Mouse (Mus musculus) urinary bladder, adult 2 months (tissue): Measurements from ENCODE around the gene Pih1d1. TPM values are rescaled to one million over a fixed set of nuclear protein-coding genes. Genes with fewer than 3 reads are reported as not detected.

Source experiments
- DNase-seq: peaks from one replicate; pipeline ENCODE4 v3.0.0; 2022; ENCODE audit warnings: low spot score
- polyA plus RNA-seq: library from polyadenylated mRNA; depleted of rRNA; stranded (reverse); fragments of >200 nt; gene quantifications from 2 replicates; pipeline ENCODE4 v1.2.3, GENCODE M21; 2012; rRNA removed

Pih1d1 gene
- polyA plus RNA-seq, 1 experiment = 58.3 TPM

DNA sequence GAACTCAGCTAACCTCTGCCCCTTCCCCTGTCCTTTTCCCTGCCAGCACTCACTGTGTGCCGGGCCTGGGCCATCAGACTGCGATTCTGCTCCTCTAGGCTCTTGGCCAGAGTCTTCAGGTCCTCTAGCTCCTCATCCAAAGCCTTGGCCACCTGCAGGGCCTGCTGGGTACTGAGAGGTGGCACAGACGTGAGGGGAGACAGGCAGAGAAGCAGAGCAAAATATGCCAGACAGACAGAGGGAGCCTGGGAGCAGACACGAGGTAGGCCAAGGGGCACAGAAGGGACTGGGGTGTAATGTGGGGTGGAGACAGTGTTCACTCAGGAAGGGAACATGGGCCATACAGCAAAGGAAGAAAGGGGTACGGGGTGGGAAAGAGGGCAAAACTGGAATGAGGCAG is 39.3 kb downstream of the Pih1d1 start:
- DNase-seq = no peak

DNA sequence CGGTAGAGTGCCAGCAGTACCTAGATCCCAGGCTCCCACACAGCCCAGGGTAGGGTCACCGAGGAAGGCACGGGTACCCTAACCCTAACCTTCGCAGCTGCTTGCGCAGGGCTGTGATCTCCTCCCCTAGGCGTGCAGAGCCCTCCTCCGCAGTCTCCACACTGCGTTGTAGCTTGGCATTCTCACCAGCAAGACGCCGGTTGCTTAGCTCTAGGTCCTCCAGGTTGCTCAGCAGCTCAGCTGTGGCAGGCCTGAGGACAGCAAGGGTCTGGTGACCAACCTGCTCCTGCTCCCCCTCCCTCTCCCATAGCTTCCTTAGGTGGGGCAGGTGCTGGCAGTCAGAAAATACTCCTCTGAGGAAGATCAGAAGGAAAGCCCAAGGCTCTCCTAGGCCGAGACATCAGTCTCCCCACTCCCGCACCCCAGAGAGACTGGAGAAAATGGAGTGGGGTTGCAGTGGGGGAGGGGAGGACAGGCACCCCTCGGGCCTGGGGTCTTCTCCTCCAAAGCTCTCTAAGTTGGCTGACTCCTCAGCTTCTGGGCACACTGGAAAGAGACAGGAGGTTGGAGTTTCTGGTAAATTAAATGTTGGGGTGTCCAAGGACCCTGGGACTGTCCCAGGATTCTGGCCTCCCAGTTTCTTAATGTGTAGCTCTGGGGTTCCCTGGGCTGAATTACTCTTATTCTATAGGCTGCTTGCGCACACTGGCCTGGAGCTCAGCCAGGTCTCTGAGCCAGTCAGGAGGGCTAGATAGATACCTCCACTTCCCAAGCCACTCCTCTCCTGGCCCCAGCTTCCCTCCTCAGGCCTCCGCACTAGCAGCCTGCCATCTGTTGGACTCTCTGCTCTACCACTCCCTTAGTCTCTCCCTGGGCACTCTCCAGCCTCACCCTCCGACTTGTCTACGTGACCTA is 40.0 kb downstream of the Pih1d1 start:
- DNase-seq = no peak

DNA sequence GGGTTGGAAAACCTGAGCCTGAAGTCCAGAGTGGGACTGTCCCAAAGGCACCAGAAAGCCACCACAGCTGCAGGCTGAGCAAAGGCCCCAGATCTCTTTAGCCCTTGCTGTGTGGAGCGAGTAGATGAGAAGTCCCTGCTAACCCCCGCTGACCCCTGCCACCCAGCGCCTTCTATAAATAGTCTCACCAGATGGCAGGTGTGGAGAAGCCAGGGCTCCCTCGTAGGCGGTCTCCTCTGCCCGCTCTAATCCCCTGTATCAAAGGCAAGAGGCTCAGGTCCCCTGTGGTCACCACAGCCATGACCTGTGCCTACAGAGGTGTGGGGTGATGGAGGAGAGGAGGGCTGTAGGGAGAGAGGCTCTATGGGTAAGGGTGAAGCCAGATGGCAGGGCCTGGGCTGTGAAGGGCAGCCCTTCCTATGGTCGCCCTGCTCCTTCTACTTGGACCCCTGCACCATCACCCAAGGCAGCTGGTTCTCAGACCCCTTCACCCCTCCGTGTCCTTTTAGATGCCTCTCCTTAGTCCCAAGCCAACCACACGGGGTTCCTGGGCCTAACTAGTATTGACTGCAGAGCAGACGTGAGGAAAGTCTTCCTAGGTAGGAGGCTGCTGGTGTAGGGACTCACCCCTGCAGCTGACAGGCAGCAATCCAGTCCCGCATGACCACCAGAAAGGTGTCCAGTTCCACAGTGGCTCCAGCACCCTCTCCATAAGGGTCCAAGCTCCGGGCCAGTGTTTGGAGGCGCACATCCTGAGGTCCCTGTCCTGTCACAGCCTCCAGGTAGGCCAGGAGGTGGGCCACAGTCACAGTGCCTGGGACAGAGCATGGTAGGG is 41.5 kb downstream of the Pih1d1 start:
- DNase-seq = no peak

DNA sequence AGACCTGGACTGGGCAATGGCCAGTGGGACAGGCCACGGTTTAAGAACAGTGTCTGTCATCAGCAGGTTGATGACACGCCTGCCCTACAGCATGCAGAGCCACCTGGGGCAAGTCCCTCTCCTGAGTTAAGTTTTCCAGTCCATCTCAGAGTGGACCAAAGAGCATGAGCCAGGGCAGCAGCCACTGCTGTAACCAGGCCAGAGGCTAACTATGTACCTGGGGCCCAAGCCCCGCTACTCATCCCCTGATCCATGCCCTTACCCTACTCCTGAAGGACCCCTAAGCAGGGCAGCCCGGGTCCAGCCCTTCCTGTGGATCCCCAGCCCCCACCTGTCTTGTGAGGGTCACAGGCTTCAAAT is 42.1 kb downstream of the Pih1d1 start:
- no peak for DNase-seq

DNA sequence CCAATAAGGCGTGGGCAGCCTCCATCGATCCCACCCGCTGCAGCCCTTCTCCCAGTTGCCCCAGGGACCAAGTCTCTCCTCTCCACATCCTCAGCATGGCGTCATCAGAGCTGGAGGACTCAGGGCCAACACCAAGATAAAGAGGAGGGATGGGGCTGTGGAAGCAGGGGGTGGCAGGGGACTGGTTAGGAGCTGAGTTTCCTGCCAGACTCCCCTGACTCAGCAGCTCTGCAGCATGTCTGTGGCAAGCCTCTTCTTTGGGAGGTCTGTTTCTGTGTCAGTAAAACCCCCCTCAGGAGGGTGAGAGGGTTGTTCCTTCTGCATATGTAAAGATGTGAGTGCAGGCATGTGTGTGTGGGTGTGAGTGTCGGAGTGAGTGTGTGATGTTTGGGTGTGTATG is 42.9 kb downstream of the Pih1d1 start:
- no peak for DNase-seq

DNA sequence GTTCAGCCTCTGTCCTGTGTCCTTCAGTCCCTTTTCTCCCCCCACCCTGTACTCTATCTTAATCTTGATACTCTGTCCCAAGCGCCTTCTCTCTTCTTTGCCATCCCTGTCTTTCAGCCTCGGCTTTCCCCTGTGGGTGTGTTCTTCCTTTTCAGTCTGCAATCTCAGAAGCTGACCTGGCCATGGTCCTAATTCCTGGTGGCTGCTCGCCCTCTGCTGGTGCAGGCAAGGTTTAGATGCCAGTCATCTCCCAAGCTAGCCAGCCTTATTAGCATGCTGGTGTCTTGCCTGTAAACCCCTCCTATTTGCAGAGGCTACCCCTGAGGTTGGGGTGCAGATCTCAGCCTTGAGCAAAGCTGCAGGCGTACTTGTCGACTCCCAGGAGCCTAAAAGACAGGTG is 44.3 kb downstream of the Pih1d1 start:
- no peak for DNase-seq

DNA sequence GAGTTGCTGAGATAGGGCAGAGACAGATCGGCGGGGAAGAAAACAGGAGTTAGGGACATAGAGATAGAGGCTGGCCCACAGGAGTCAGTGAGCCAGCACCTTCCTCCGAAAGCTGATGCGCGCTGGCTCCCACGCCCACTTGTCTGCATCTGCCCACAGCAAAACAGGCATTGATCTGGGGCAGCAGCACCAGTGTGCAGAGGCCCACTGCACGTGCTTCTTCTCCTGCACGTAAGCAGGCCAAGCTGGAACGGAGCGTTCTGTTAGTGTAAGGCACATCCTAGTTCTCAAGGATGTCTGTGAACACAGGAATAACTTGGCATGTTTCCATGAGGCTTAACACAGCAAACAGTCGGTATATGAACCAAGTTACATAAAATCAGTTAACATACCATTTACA is 44.9 kb downstream of the Pih1d1 start:
- no peak for DNase-seq

DNA sequence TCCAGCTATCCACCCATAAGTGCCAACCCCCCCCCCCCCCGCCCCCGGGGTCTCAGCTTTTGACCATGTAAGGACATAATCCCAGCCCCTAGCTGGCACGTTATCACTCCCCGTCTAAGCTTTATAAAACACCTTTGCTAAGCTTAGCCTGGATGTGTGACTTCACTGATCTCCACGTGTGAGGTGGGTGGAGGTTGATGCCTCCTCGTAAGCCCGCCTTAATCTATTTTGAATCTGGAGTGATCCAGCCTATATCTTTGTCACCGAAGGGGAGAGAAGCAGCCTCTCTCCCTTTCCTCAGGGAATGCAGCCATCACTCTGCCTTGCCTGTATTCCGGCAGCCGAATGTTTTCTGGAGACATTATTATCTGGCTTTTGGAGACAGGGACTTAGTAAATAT is 48.6 kb downstream of the Pih1d1 start:
- DNase-seq = no peak

DNA sequence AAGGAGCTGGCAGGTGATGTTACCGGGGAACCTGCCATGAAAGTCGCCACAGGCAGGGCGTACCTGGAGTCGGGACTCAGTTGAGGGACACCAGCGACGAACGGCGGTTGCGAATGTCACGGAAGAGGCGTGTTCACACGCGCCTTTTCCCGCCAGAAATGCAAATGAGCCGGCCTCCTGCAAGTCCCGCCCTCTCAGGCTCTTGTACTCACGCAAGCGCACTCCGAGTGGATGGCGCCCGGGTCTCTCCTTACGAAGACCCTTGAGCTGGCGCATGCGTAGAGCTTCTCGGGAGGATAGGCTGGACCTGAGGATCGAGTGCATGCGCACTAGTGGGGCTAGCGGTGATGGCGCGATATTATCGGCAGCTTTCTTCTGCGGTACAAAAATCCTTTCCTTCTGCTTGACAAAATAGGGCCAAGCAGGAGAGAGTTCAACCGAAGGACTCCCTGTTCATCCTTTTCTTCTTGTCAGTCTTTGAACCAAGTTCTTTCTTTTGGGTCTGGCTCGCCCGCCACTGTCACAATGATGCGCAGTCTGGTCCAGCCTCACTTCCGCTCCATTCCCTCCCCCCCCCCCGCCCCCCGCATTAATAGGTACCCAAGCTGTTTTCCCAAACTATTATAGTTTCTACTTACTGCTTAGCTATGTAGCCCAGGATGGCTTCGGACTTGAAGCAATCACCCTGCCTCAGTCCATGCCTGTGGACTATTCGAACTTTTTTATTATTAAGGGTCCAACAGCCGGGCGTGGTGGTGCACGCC is 50.5 kb downstream of the Pih1d1 start, which contains the start of gene Ccdc155:
Gene Ccdc155, minus strand, starts transcription at position 513 of the 764 bp plus-strand sequence.
- peak; percentile 53 for DNase-seq

DNA sequence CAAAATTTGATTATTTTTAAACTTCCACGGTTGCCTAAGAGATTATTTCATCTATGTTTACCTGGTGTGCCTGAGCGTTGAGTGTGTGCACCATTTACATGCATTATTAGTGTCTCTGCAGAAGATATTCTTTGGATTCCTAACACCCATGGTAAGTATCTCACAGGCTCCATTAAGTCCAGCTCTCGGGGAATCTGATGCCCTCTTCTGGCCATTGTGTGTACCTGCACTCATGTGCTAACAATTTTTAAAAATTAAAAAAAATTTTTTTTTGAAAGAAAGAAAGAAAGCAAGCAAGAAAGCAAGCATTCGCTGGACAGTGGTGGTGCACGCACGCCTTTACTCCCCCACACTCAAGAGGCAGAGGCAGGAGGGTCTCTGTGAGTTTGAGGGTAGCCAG is 54.2 kb downstream of the Pih1d1 start:
- no peak for DNase-seq

Other genes starting within 250 kb of the Pih1d1 start
- 74.2 and 77.7 TPM in 2 replicates for gene Ap2a1, start 224.8 kb upstream of the Pih1d1 start, polyA plus RNA-seq
- gene Tsks, start 211.1 kb upstream of the Pih1d1 start, polyA plus RNA-seq = 0.03 and 0.08 TPM in 2 replicates
- gene Cpt1c, start 179.5 kb upstream of the Pih1d1 start, polyA plus RNA-seq = 26.1 and 26.8 TPM in 2 replicates
- 183 and 244 TPM in 2 replicates for gene Prmt1, start 167.7 kb upstream of the Pih1d1 start, polyA plus RNA-seq
- 133 and 171 TPM in 2 replicates for gene Irf3, start 156.7 kb upstream of the Pih1d1 start, polyA plus RNA-seq
- 28.6 and 34.8 TPM in 2 replicates for gene Bcl2l12, start 155.6 kb upstream of the Pih1d1 start, polyA plus RNA-seq
- gene Scaf1, start 137.9 kb upstream of the Pih1d1 start, polyA plus RNA-seq = 58.4 and 63.5 TPM in 2 replicates
- gene Rras, start 136.3 kb upstream of the Pih1d1 start, polyA plus RNA-seq = 383 and 414 TPM in 2 replicates
- 5.1 and 18.2 TPM in 2 replicates for gene Prr12, start 101.4 kb upstream of the Pih1d1 start, polyA plus RNA-seq
- gene Nosip, start 91.9 kb upstream of the Pih1d1 start, polyA plus RNA-seq = 59.9 and 69.6 TPM in 2 replicates
- gene Prrg2, start 91.6 kb upstream of the Pih1d1 start, polyA plus RNA-seq = 37.6 and 46.5 TPM in 2 replicates
- gene Rcn3, start 62.1 kb upstream of the Pih1d1 start, polyA plus RNA-seq = 277 and 317 TPM in 2 replicates
- gene Fcgrt, start 50.5 kb upstream of the Pih1d1 start, polyA plus RNA-seq = 144 and 157 TPM in 2 replicates
- 903 and 1,312 TPM in 2 replicates for gene Rps11, start 29.9 kb upstream of the Pih1d1 start, polyA plus RNA-seq
- gene Rpl13a, start 25.5 kb upstream of the Pih1d1 start, polyA plus RNA-seq = 3,442 and 3,633 TPM in 2 replicates
- gene Gm45713, start 18.1 kb upstream of the Pih1d1 start, polyA plus RNA-seq = 0.28 and 0.44 TPM in 2 replicates
- 74.5 and 83.1 TPM in 2 replicates for gene Flt3l, start 17.9 kb upstream of the Pih1d1 start, polyA plus RNA-seq
- 27.7 and 30.9 TPM in 2 replicates for gene Aldh16a1, start 281 bp downstream of the Pih1d1 start, polyA plus RNA-seq
- gene Slc17a7, start 9.6 kb downstream of the Pih1d1 start, polyA plus RNA-seq = 0.03 and 0.04 TPM in 2 replicates
- 0.03 TPM in 1 of 2 replicates, not detected in the other for gene Gfy, start 25.3 kb downstream of the Pih1d1 start, polyA plus RNA-seq
- gene Pth2, start 26.7 kb downstream of the Pih1d1 start, polyA plus RNA-seq = not detected in 2 replicates
- 0.12 and 0.15 TPM in 2 replicates for gene Ccdc155, start 50.6 kb downstream of the Pih1d1 start, polyA plus RNA-seq
- 5.1 and 7.5 TPM in 2 replicates for gene Dkkl1, start 57.8 kb downstream of the Pih1d1 start, polyA plus RNA-seq
- 29.1 and 29.2 TPM in 2 replicates for gene Tead2, start 61.5 kb downstream of the Pih1d1 start, polyA plus RNA-seq
- gene Cd37, start 84.8 kb downstream of the Pih1d1 start, polyA plus RNA-seq = 12.3 and 15.1 TPM in 2 replicates
- gene Slc6a16, start 86.8 kb downstream of the Pih1d1 start, polyA plus RNA-seq = not detected in 2 replicates
- gene Slc6a21, start 123.2 kb downstream of the Pih1d1 start, polyA plus RNA-seq = not detected in 2 replicates
- gene Trpm4, start 179.5 kb downstream of the Pih1d1 start, polyA plus RNA-seq = 33.6 and 39.8 TPM in 2 replicates
- 0.59 and 1.1 TPM in 2 replicates for gene Hrc, start 181.0 kb downstream of the Pih1d1 start, polyA plus RNA-seq
- gene Ppfia3, start 212.7 kb downstream of the Pih1d1 start, polyA plus RNA-seq = 1.4 and 1.9 TPM in 2 replicates
- gene Lin7b, start 216.3 kb downstream of the Pih1d1 start, polyA plus RNA-seq = 19.2 and 21.0 TPM in 2 replicates
- 364 and 412 TPM in 2 replicates for gene Snrnp70, start 241.4 kb downstream of the Pih1d1 start, polyA plus RNA-seq